Mouse (Mus musculus) brain, embryonic 14.5 days (tissue): Measurements from ENCODE around the gene Pip4k2a.

ENCODE experiments used
- CTCF ChIP-seq: fragments of 200-500 bp; IDR thresholded peaks from 2 replicates; pipeline ENCODE4 v1.5.1; 2012; ENCODE audit warnings: inconsistent platforms, mild to moderate bottlenecking, moderate library complexity, borderline replicate concordance; ENCODE audit not compliant: insufficient read depth, insufficient read length; ENCODE audit errors: extremely low read depth
- POLR2A ChIP-seq: fragments of 200-500 bp; IDR thresholded peaks from 2 replicates; pipeline ENCODE4 v1.6.1; 2012; ENCODE audit warnings: mild to moderate bottlenecking, inconsistent platforms, borderline replicate concordance; ENCODE audit not compliant: poor library complexity, insufficient read depth, insufficient read length, severe bottlenecking; ENCODE audit errors: extremely low read depth

GRCm38 (mm10) chr2:18955022-18955421 is 42.9 kb downstream of the Pip4k2a start:
- TF ChIP-seq CTCF = no peak
- TF ChIP-seq POLR2A = no peak
